Mouse (Mus musculus): ENCODE data around the gene Tex29. TPM values are rescaled to one million over a fixed set of nuclear protein-coding genes. Genes with fewer than 3 reads are reported as not detected.
"Not testable (repeated sequence)": the region's sequence is repeated elsewhere in the genome, so short reads cannot be mapped to it uniquely, and the experiment has no call there.

The Tex29 gene
- polyA plus RNA-seq, 1 experiment from 2014 or later: not detected

DNA sequence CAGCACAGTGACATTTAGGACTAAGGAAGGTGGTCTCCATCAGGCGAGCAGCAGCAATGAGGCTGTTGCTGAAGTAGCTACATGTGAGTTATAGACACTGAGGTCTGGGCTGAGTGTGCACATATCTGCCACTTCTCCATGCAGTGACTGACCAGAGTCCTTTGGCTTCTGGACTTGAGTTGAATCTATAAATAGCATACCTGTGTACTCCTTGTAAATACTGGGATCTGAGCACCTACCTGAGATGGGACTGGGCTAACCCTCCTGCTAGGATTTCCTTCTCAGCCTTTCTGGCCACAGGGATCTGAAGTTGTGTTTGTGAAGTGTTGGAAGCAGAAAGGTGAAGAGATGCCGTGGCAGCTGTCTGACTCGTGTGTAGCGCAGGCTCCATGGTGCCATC lies 7.1 kb upstream of the Tex29 start:
- Histone ChIP-seq H3K27ac (no peak overlapping the region), H3K9ac (no peak overlapping the region), H3K36me3 (peaks cover 27% of the 10 kb centered on the region), H3K4me3 (replicated peaks) (no peak overlapping the region), H3K4me2 (no peak overlapping the region), H3K27me3 (replicated peaks) (no peaks in the 10 kb centered on the region), H3K9me3 (no peaks in the 10 kb centered on the region), H3K4me1 (no peaks in the 10 kb centered on the region)
- 90% methylated on average over 4 of the region's 4 CpGs for WGBS
- ATAC-seq (ENCODE audit: insufficient read depth, low FRiP score, low read depth): no peak

DNA sequence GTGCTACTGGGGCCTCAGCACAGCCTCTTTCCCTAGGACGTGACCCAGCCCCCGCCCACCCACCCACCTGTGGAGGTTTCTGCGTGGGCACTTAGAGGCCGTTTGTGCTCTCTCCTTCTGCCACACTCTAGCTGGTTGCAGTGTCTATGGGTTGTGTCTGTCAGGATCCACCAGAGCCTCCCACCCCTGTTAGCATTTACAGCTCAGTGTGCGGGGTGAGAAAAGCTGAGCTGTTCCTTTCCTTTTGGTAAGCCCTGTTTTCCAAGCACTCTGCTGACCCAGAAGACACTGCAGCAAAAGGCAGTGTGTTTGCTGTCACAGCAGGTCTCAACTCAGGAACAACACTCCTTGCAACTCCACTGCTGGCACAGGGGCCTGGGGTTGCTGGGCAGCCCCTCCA lies 6.1 kb upstream of the Tex29 start:
- ATAC-seq (ENCODE audit: insufficient read depth, low FRiP score, low read depth): no peak
- H3K4me3 ChIP-seq (replicated peaks): no peak overlapping the region
- no peaks in the 10 kb centered on the region for H3K27me3 ChIP-seq (replicated peaks)
- peaks cover 27% of the 10 kb centered on the region for H3K36me3 ChIP-seq
- no peak overlapping the region for H3K4me2 ChIP-seq
- H3K9me3 ChIP-seq: no peaks in the 10 kb centered on the region
- H3K27ac ChIP-seq: no peak overlapping the region
- WGBS: 88% methylated on average over 5 of the region's 5 CpGs
- H3K9ac ChIP-seq: no peak overlapping the region
- H3K4me1 ChIP-seq: no peaks in the 10 kb centered on the region

DNA sequence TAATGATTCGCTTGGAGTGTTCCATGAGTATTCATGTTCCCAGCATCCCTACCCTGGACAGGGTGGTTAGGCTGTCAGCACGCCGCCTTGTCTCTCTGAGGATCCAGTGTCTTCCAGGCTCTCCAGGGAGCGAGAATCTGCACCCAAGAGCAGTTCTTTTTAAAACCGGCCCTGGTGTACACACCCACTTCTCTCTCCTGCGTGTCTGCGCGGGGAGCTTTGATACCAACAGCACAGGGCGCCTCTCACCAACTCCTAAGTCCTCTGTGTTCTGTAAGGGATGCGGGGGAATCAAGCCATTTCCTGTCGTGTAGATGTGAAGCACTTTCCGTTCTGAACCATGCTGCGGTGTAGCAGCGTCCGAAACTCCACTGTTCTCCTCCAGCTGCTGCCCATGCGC lies 5.6 kb upstream of the Tex29 start:
- H3K36me3 ChIP-seq: peaks cover 27% of the 10 kb centered on the region
- 90% methylated on average over 16 of the region's 16 CpGs for WGBS
- H3K9me3 ChIP-seq: no peaks in the 10 kb centered on the region
- no peak overlapping the region for H3K4me3 ChIP-seq (replicated peaks)
- H3K4me2 ChIP-seq: no peak overlapping the region
- no peaks in the 10 kb centered on the region for H3K27me3 ChIP-seq (replicated peaks)
- H3K27ac ChIP-seq: no peak overlapping the region
- H3K9ac ChIP-seq: no peak overlapping the region
- no peak for ATAC-seq (ENCODE audit: insufficient read depth, low FRiP score, low read depth)
- no peaks in the 10 kb centered on the region for H3K4me1 ChIP-seq

DNA sequence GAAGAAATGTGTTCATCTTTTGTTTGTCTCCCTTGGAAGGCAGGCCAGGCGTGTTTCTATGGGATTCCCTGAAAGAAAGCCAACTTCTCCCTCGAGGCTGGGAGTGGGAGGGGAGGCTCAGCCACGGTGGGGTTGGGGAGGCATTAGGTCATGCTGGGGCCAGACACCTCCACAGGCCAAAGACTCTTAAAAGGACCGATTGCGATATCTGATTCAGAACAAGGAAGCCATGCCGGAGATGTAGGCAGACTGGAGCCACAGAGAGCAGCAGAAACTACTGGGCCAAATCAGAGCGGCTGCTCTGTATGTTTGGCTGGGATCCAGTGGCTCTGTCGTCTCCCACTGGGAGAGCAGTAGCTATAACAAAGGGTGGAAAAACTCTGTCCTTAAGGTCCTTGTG lies 1.3 kb downstream of the Tex29 start:
- Histone ChIP-seq H3K4me2 (no peak overlapping the region), H3K4me3 (replicated peaks) (no peak overlapping the region), H3K4me1 (no peaks in the 10 kb centered on the region), H3K27me3 (replicated peaks) (no peaks in the 10 kb centered on the region), H3K27ac (no peak overlapping the region), H3K36me3 (no peaks in the 10 kb centered on the region), H3K9ac (no peak overlapping the region), H3K9me3 (no peaks in the 10 kb centered on the region)
- ATAC-seq (ENCODE audit: insufficient read depth, low FRiP score, low read depth): no peak
- WGBS: 25% methylated on average over 8 of the region's 8 CpGs

DNA sequence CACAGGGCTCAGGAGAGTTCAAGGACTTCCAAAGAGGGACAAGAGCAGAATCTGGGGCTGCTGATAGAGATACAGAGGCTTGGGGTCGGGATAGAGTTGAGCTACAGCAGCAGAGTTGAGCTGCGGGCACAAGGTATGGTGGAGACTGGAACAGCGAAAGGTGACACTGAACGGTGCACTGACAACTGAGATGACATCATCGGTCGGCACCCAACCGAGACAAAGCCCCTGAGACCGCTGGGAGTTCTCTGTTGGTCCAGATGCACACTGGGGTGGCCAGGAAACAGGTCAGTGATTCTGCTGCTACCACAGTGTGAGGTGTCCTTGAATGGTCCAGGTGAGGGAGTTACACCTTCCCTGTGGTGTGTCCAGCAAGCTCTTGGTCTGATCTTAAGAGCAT lies 2.5 kb downstream of the Tex29 start:
- H3K27me3 ChIP-seq (replicated peaks): no peaks in the 10 kb centered on the region
- no peak overlapping the region for H3K27ac ChIP-seq
- H3K4me1 ChIP-seq: no peaks in the 10 kb centered on the region
- no peak overlapping the region for H3K9ac ChIP-seq
- no peak overlapping the region for H3K4me2 ChIP-seq
- no peaks in the 10 kb centered on the region for H3K9me3 ChIP-seq
- 78% methylated on average over 8 of the region's 8 CpGs for WGBS
- no peak for ATAC-seq (ENCODE audit: insufficient read depth, low FRiP score, low read depth)
- no peaks in the 10 kb centered on the region for H3K36me3 ChIP-seq
- H3K4me3 ChIP-seq (replicated peaks): no peak overlapping the region

DNA sequence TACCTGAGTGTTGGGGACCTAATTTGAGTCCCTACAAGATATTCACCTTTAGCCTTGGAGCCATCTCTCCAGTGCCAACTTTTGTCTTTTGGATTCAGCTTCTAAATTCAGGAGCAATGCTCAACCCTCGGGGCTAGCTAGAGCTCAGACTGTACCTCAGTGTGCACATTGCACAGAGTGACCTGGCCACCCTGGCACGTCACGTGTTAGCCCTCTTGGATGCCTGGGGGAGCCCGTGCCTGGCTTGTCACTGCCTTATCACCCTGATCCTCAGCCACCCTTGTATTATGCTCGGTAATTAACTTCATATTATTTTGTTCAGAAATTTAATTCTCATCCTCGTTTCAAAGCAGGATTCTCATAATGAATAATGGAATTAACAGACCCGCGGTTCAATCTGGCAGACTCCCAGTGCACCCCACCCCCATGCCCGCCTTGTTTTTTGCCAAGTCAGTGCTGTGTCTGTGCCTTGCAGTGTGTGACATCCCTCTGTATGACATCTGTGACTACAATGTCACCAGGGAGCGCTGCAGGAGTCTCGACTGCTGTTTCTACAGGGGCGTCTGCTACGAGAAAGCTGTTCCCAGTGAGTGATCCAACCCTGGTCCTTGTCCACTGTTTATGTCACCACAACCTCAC lies 3.5 kb downstream of the Tex29 start:
- H3K9me3 ChIP-seq: no peaks in the 10 kb centered on the region
- no peak overlapping the region for H3K4me2 ChIP-seq
- H3K27ac ChIP-seq: no peak overlapping the region
- no peaks in the 10 kb centered on the region for H3K36me3 ChIP-seq
- H3K9ac ChIP-seq: no peak overlapping the region
- no peaks in the 10 kb centered on the region for H3K27me3 ChIP-seq (replicated peaks)
- 78% methylated on average over 13 of the region's 13 CpGs for WGBS
- no peaks in the 10 kb centered on the region for H3K4me1 ChIP-seq
- ATAC-seq (ENCODE audit: insufficient read depth, low FRiP score, low read depth): no peak
- no peak overlapping the region for H3K4me3 ChIP-seq (replicated peaks)

DNA sequence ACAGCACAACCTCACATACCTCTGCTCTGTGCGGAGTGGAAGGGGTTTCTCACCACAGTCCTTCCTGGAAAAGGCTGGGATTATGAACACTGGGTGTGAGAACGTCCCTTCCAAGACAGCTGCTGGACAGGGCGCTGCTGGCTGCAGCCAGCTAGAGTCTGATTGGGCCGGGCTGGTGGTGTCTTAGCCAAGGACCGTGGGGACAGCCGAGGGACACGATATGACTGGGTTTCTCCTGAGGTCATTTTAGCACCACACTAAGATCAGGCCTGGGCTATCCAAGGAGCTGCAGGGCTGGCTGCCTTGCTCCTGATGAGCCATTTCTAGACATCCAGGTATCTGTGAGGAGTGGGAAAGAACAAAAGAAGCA lies 4.0 kb downstream of the Tex29 start:
- WGBS: 70% methylated on average over 7 of the region's 7 CpGs
- Histone ChIP-seq H3K4me3 (replicated peaks) (no peak overlapping the region), H3K9ac (no peak overlapping the region), H3K36me3 (no peaks in the 10 kb centered on the region), H3K4me2 (no peak overlapping the region), H3K4me1 (no peaks in the 10 kb centered on the region), H3K27me3 (replicated peaks) (no peaks in the 10 kb centered on the region), H3K27ac (no peak overlapping the region), H3K9me3 (no peaks in the 10 kb centered on the region)
- ATAC-seq (ENCODE audit: insufficient read depth, low FRiP score, low read depth): no peak

DNA sequence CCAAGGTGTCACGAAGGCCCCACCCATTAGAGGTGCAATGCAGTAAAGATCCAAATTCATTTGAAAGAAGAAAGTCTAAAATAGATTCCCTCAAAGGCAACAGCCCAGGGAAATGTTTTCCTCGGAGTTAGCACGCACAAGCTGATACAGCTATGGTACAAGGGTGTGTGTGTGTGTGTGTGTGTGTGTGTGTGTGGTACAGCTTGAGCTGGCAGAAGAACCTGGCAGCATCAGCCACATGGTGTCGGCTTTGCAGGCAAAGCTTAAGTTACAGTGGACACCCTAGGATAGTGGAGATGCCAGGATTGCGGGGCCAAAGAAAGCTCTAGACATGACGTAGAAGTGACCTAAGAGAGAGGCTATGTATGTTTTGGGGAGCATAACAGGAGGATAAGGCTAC lies 6.5 kb downstream of the Tex29 start:
- Histone ChIP-seq H3K4me3 (replicated peaks) (no peak overlapping the region), H3K36me3 (no peaks in the 10 kb centered on the region), H3K27me3 (replicated peaks) (no peaks in the 10 kb centered on the region), H3K27ac (no peak overlapping the region), H3K9me3 (no peaks in the 10 kb centered on the region), H3K9ac (no peak overlapping the region), H3K4me2 (no peak overlapping the region), H3K4me1 (no peaks in the 10 kb centered on the region)
- WGBS: 90% methylated on average over 6 of the region's 6 CpGs
- ATAC-seq (ENCODE audit: insufficient read depth, low FRiP score, low read depth): no peak

DNA sequence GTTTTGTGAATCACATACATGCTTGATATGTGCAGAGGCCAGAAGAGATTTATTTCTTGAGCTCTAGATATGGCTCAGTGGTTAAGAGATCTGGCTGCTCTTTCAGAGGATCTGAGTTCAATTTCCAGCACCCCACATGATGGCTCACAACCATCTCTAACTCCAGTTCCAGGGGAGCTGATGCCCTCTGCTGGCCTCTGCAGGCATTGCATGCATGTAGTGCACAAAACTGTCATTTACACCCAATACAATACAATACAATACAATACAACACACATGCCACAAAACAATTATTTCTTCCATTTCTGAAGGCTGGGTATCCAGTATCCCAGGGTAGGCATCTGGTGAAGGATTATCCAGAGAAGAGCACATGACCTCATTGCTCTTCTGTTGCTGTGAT lies 27.6 kb downstream of the Tex29 start:
- Histone ChIP-seq H3K9me3 (no peaks in the 10 kb centered on the region), H3K9ac (no peak overlapping the region), H3K4me1 (no peaks in the 10 kb centered on the region), H3K4me2 (no peak overlapping the region), H3K4me3 (replicated peaks) (no peak overlapping the region), H3K36me3 (no peaks in the 10 kb centered on the region), H3K27ac (no peak overlapping the region), H3K27me3 (replicated peaks) (no peaks in the 10 kb centered on the region)
- no peak for ATAC-seq (ENCODE audit: insufficient read depth, low FRiP score, low read depth)

DNA sequence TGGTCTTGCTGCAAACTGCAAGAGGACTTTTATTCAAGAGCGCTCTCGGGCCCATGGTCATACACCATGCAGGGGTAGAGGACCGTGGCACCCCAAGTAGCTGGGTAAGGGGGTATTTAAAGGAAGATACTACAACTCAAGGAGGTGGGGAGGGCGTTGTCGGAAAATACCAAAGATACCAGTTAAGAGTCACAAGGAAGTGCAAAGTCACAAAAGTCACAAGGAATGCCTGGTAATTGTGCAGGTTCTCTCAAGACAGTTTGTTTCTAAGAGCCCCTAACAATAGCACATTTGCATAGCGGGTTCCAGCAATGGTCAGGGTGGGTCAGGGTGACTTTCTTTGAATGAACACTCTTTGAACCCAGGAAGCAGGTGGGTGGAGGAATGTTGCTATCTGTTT lies 34.0 kb downstream of the Tex29 start:
- 91% methylated on average over 6 of the region's 6 CpGs for WGBS
- H3K36me3 ChIP-seq; H3K9ac ChIP-seq; ATAC-seq (ENCODE audit: insufficient read depth, low FRiP score, low read depth); H3K27ac ChIP-seq; H3K4me1 ChIP-seq; H3K27me3 ChIP-seq (replicated peaks); H3K4me3 ChIP-seq (replicated peaks); H3K4me2 ChIP-seq; H3K9me3 ChIP-seq: not testable (repeated sequence)

DNA sequence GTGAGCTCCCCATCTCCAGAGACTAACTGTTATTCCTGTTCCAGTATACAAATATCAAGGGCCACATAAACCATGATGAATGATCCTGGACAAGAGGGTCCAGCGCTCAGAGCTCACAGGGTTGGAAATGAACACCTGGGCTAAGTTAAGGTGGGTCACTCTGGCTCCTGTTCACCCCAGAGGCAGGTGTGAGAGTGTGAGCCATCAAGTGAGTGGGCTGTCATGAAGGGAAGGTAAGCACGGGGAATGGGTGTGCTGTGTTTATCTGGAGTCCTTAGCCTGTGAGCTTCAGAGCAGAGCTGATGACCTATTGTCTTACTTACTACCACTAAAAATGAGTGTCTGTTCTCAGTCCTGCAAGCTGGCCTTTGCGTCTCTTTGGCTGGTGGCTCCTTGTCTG lies 44.4 kb downstream of the Tex29 start:
- Histone ChIP-seq H3K4me1 (no peaks in the 10 kb centered on the region), H3K27me3 (replicated peaks) (no peaks in the 10 kb centered on the region), H3K36me3 (no peaks in the 10 kb centered on the region), H3K4me3 (replicated peaks) (no peak overlapping the region), H3K9ac (no peak overlapping the region), H3K4me2 (no peak overlapping the region), H3K9me3 (no peaks in the 10 kb centered on the region), H3K27ac (no peak overlapping the region)
- no peak for ATAC-seq (ENCODE audit: insufficient read depth, low FRiP score, low read depth)
- WGBS: 93% methylated on average over 3 of the region's 3 CpGs

DNA sequence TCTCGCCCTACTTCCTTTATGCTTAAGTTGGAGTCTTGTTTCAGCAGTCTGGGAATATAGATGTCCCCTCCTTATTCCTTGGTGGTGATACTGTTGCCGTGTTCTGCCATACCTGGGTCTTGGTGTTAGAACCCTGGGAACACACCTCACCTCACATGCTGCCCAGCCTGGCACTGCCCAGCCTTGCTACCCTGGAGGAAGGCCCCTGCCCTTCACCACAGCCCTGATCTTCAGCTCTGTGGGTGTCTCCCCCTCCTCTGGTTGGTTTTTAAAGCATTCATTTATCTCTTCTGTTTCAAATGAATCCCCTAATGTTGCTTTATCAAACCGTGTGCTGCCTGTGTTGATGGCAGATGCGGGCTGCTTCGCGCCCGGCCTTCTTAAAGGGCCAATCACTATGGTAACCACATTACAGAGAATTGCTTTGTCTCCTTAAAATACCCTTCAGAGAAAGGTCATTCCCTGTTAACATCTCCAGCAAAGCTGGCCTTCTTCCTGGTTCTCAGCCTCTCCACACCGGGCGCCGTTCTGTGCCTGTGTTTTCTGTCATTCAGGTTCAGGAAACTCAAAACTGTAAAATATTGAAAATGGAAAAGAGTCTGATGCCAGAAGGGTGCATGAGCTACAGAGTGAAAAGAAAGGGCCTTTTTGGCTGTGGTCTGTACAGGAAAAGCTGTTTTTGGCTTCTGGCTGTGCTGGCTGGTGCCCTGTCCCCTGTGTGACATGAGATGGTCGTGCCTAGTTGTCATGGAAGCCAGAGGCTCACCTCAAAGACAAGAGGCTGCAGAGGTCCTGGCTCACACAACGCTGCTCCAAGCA lies 45.8 kb downstream of the Tex29 start:
- Histone ChIP-seq H3K9me3 (no peaks in the 10 kb centered on the region), H3K4me2 (no peak overlapping the region), H3K4me3 (replicated peaks) (no peak overlapping the region), H3K9ac (no peak overlapping the region), H3K36me3 (no peaks in the 10 kb centered on the region), H3K27me3 (replicated peaks) (no peaks in the 10 kb centered on the region), H3K4me1 (no peaks in the 10 kb centered on the region), H3K27ac (no peak overlapping the region)
- WGBS: 72% methylated on average over 12 of the region's 12 CpGs
- no peak for ATAC-seq (ENCODE audit: insufficient read depth, low FRiP score, low read depth)

DNA sequence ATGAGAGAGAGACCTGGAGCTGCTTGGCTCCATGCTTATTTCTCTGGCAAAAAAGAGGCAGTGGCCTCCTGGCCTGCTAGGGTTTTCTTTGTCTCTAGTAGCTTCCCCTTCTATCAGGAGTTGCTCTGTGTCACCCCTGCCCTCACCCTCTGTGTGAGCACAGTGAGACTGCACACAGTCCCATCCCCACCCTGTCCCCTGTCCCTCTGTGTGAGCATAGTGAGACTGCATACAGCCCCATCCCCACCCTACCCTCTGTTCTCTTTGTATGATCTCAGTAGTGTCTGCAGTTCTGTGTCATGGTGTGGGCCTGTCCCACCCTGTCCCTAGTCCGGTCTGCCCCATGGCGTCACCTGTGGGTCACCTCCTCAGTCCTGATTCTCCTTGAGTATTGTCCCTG lies 46.5 kb downstream of the Tex29 start:
- no peaks in the 10 kb centered on the region for H3K36me3 ChIP-seq
- no peak overlapping the region for H3K4me3 ChIP-seq (replicated peaks)
- no peak overlapping the region for H3K4me2 ChIP-seq
- no peaks in the 10 kb centered on the region for H3K9me3 ChIP-seq
- no peaks in the 10 kb centered on the region for H3K27me3 ChIP-seq (replicated peaks)
- ATAC-seq (ENCODE audit: insufficient read depth, low FRiP score, low read depth): no peak
- no peak overlapping the region for H3K27ac ChIP-seq
- 92% methylated on average over 2 of the region's 2 CpGs for WGBS
- no peaks in the 10 kb centered on the region for H3K4me1 ChIP-seq
- no peak overlapping the region for H3K9ac ChIP-seq
